Mouse (Mus musculus) heart, embryonic 13.5 days (tissue): Measurements from ENCODE around the gene Slc15a1. TPM values are rescaled to one million over a fixed set of nuclear protein-coding genes. Genes with fewer than 3 reads are reported as not detected.

Experiments used
- ATAC-seq: fragments of 200-750 bp; cut with Nextera tagmentation; 2 replicates; pipeline ENCODE4 v1.8.0; 2017; ENCODE audit warnings: moderate TSS enrichment; ENCODE audit not compliant: insufficient number of reproducible peaks, low FRiP score, low TSS enrichment; ENCODE audit errors: extremely low read depth
- H3K27ac ChIP-seq: fragments of 300-500 bp; sonication (generic); replicated peaks from 2 replicates; pipeline ENCODE4 v1.5.1; 2015; ENCODE audit warnings: moderate library complexity, mild to moderate bottlenecking, inconsistent platforms
- H3K27me3 ChIP-seq: fragments of 300-500 bp; sonication (generic); replicated peaks from 2 replicates; pipeline ENCODE4 v1.6.1; 2015; ENCODE audit warnings: mild to moderate bottlenecking, inconsistent platforms
- H3K36me3 ChIP-seq: fragments of 300-500 bp; sonication (generic); 2 replicates; pipeline ENCODE4 v1.6.1; 2015; ENCODE audit warnings: mild to moderate bottlenecking, inconsistent platforms
- H3K4me1 ChIP-seq: fragments of 300-500 bp; sonication (generic); 2 replicates; pipeline ENCODE4 v1.6.1; 2015; ENCODE audit warnings: inconsistent platforms
- H3K4me2 ChIP-seq: fragments of 300-500 bp; sonication (generic); 2 replicates; pipeline ENCODE4 v1.6.1; 2015; ENCODE audit warnings: inconsistent platforms, mild to moderate bottlenecking, moderate library complexity
- H3K4me3 ChIP-seq: fragments of 300-500 bp; sonication (generic); 2 replicates; pipeline ENCODE4 v1.5.1; 2015; ENCODE audit warnings: moderate library complexity, mild to moderate bottlenecking, inconsistent platforms
- H3K9ac ChIP-seq: fragments of 300-500 bp; sonication (generic); 2 replicates; pipeline ENCODE4 v1.6.1; 2015; ENCODE audit warnings: inconsistent platforms, mild to moderate bottlenecking, moderate library complexity
- H3K9me3 ChIP-seq: fragments of 300-500 bp; sonication (generic); 2 replicates; pipeline ENCODE4 v1.6.1; 2016; ENCODE audit warnings: inconsistent platforms
- WGBS: fragments of 180-500 bp; shearing (Covaris S2); methylation state at CpG from one replicate; pipeline ENCODE4 v1.1.7; 2015; ENCODE audit warnings: mixed read lengths; 5-methylcytosine and 5-hydroxymethylcytosine counted together
- polyA plus RNA-seq: library from polyadenylated mRNA; unstranded; fragments of >200 nt; fragmentation: Nextera tagmentation; extraction: Ambion mirVana; gene quantifications from 2 replicates; pipeline ENCODE4 v1.2.1, GENCODE M21; 2015

The Slc15a1 gene
- polyA plus RNA-seq, 1 experiment from 2014 or later = not detected

DNA sequence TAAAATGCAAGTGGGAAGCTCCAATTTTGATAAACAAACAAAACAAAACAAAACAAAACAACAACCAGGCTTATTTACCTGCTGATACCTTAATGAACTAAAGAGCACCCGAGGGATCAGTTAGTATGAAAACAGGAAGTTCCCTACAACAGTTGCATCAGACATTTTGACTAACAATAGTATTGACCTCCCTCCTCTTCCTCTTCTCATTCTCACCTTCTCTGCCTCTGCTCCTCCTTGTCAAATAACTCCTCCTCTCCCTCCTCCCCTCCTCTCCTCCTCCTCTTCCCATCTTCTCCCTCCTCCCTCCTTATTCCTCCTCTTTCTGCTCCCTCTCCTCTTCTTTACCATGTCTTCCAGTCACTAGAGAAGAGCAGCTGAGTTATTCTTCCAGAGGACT is 22.1 kb upstream of the Slc15a1 start:
- no peak overlapping the region for H3K9ac ChIP-seq
- H3K4me1 ChIP-seq = peaks cover under 1% of the 10 kb centered on the region; the same call in 1 of the 2 replicates
- H3K27me3 ChIP-seq = no peaks in the 10 kb centered on the region; the same call in 1 of the 2 replicates
- H3K27ac ChIP-seq = no peak overlapping the region
- no peak overlapping the region for H3K4me2 ChIP-seq
- no peak for ATAC-seq
- H3K9me3 ChIP-seq = no peaks in the 10 kb centered on the region
- H3K36me3 ChIP-seq = no peaks in the 10 kb centered on the region
- 55% methylated on average over 1 of the region's 1 CpGs for WGBS
- no peak overlapping the region for H3K4me3 ChIP-seq

DNA sequence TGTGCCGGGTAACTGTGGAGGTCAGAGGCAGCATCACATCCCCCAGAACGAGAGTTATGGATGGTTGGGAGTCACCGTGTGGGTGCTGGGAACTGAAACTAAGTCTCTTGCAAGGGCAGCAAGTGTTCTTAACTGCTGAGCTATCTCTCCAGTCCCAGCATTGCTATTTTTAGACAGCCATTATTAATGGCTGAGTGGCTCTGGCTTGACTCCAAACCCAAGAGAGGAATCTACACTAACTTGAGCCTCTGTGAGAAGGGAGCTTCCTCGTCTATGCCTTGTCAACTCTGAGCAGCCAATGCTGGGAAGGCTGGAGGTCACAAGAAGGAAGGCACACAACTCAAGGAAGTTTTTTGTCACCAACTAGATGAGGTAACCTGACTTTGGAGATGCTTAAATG is 16.7 kb upstream of the Slc15a1 start:
- no peak for ATAC-seq
- no peak overlapping the region for H3K4me3 ChIP-seq
- H3K9ac ChIP-seq = no peak overlapping the region
- no peaks in the 10 kb centered on the region for H3K36me3 ChIP-seq
- peak overlapping the region; percentile 61 for H3K27ac ChIP-seq
- H3K9me3 ChIP-seq = no peaks in the 10 kb centered on the region
- WGBS = 36% methylated on average over 4 of the region's 4 CpGs
- H3K4me2 ChIP-seq = 0 out of 2 replicates have a peak overlapping the region, but pooled peaks have one; percentile 2
- H3K4me1 ChIP-seq = peaks cover 34% of the 10 kb centered on the region
- 0 out of 2 replicates have a peak, but pooled peaks cover under 1% of the 10 kb centered on the region for H3K27me3 ChIP-seq

DNA sequence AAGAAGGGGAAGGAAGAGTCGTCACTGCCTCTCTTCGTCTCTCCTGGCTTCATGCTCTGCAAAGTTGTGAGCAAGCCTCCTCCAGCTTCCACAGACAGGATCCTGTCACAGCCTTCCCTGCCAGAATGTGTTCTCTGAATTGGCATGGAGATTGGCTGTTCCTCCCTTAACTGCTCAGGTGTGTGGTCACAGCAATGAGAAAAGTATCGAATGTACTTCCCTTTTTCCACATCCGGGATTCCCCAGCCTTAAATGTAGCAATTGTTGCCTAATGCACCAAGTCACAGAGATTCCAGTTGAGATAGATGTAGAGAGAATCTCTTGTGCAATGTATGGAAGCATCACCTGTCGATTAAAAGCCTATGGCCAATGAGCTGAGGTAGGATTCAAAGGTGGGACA is 11.8 kb upstream of the Slc15a1 start:
- Histone ChIP-seq H3K27ac (no peak overlapping the region), H3K9ac (no peak overlapping the region), H3K4me3 (no peak overlapping the region), H3K4me1 (peaks cover 30% of the 10 kb centered on the region), H3K4me2 (no peak overlapping the region), H3K36me3 (no peaks in the 10 kb centered on the region), H3K27me3 (0 out of 2 replicates have a peak, but pooled peaks cover 5% of the 10 kb centered on the region), H3K9me3 (no peaks in the 10 kb centered on the region)
- 75% methylated on average over 5 of the region's 5 CpGs for WGBS
- no peak for ATAC-seq

DNA sequence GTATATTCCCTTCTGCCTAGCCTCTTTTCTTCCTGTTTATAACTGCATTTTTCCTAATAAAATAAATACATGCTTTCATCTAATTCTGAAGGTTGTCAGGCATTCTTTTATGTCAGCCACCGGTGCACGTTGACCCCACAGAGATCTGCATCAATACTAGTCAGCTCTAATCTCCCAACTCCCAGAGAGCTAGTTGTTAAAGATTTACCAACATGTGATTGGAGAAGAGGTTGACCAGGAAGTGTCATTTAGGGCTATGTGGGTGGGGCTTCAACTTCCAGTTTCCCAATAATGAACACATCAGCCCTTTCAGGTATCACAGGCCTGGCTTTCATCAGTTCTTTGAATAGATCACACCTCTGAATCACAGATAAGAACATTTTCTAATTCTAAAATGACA is 3.9 kb upstream of the Slc15a1 start:
- Histone ChIP-seq H3K4me1 (peaks cover 14% of the 10 kb centered on the region), H3K9me3 (no peaks in the 10 kb centered on the region), H3K4me2 (no peak overlapping the region), H3K4me3 (no peak overlapping the region), H3K36me3 (no peaks in the 10 kb centered on the region), H3K27ac (no peak overlapping the region), H3K27me3 (peaks cover 31% of the 10 kb centered on the region), H3K9ac (no peak overlapping the region)
- ATAC-seq = no peak
- WGBS = 82% methylated on average over 2 of the region's 2 CpGs

DNA sequence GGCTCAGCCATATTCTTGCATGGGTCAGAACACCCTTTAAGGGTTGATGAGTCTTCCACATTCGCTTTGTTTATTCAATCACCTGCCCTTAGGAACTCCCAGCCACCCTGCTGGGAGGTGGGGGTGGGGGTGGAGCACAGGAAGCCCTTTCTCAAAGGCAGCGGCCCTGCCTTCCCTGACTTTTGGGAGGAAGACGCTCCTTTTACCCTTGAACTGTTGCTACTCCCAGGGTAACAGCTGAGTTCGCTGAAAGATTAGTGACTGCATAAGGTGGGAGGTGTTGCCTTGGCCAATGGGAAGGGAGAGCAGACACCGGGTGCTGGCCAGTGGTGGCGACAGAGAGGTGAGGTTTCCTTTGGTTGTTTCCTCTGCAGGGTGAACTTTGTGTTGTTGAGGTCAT is 1.3 kb upstream of the Slc15a1 start:
- no peak overlapping the region for H3K27ac ChIP-seq
- 14% methylated on average over 6 of the region's 6 CpGs for WGBS
- ATAC-seq = no peak
- peaks cover 14% of the 10 kb centered on the region for H3K4me1 ChIP-seq
- H3K9ac ChIP-seq = no peak overlapping the region
- peaks cover 44% of the 10 kb centered on the region for H3K27me3 ChIP-seq
- H3K9me3 ChIP-seq = no peaks in the 10 kb centered on the region
- H3K4me3 ChIP-seq = no peak overlapping the region
- H3K36me3 ChIP-seq = no peaks in the 10 kb centered on the region
- H3K4me2 ChIP-seq = 0 out of 2 replicates have a peak overlapping the region, but pooled peaks have one; percentile 5

DNA sequence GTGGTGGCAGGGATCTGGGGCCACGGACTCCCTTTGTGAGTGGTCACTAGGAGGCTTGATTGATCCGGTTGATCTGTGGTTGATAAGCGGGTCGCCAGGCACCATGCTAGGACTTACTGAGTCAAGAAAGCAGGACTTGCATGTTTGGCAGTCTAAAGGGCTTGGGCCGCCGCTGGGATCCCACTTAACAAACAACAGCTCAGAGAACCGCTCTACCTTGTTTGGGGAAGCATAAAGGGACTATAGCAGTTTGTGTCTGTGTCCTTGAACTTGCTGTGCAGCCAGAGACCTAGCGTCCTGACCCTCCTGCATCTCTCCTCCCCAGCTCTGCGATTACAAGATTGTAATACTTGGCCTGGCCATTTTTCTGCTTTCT is 421 bp upstream of the Slc15a1 start:
- ATAC-seq = no peak
- Histone ChIP-seq H3K4me2 (peak overlapping the region; percentile 69), H3K4me3 (peak overlapping the region; percentile 42; the same call in 1 of the 2 replicates)

DNA sequence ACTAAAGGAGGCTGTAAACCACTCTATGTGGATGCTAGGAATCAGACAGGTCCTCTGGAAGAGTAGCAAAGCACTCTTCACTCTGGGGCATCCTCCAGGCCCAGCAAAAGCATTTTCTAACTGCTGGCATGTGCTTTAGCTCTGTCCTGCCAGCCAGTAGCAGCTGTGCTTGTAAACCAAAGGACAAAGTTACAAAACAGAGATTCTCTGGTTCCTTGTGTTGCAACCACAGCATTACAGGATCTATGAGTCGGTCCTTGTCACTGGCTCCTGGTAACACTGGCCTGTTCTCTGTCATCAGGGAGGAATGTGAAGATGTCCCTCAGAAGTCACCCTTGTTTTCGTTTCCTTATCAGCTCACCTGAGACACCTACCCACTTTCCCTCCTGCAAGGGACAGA is 4.5 kb downstream of the Slc15a1 start:
- Histone ChIP-seq H3K4me1 (peaks cover 11% of the 10 kb centered on the region), H3K27ac (no peak overlapping the region), H3K36me3 (no peaks in the 10 kb centered on the region), H3K27me3 (peaks cover 34% of the 10 kb centered on the region), H3K9ac (no peak overlapping the region), H3K4me3 (no peak overlapping the region), H3K9me3 (no peaks in the 10 kb centered on the region), H3K4me2 (no peak overlapping the region)
- WGBS = 29% methylated on average over 2 of the region's 2 CpGs
- no peak for ATAC-seq

More for the DNA sequence above, 421 bp upstream of the Slc15a1 start:
- WGBS = 24% methylated on average over 9 of the region's 9 CpGs
- Histone ChIP-seq H3K4me1 (peaks cover 14% of the 10 kb centered on the region), H3K36me3 (no peaks in the 10 kb centered on the region), H3K27ac (no peak overlapping the region), H3K27me3 (peaks cover 44% of the 10 kb centered on the region), H3K9me3 (no peaks in the 10 kb centered on the region), H3K9ac (no peak overlapping the region)

DNA sequence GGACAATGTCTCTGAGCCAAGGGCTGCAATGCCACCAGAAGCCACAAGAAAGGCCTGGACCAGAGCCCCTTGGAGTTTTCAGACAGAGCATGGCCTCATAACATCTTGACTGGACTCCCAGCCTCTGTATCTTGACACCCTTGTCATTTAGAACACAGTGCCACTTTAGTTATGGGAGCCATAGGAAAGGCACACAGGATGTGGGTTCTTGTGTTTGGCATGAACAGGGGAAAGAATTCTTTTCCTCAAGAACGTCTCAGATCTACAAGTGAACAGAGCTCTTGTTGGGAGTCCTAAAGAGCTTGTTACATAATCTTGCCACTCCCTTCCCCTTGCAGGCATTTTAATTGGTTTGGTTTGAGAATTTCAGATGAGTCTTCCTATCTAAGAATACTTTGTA is 5.3 kb downstream of the Slc15a1 start:
- Histone ChIP-seq H3K36me3 (no peaks in the 10 kb centered on the region), H3K4me3 (no peak overlapping the region), H3K9me3 (no peaks in the 10 kb centered on the region), H3K4me2 (no peak overlapping the region), H3K4me1 (peaks cover 6% of the 10 kb centered on the region; the same call in 1 of the 2 replicates), H3K9ac (no peak overlapping the region), H3K27ac (no peak overlapping the region), H3K27me3 (peaks cover 28% of the 10 kb centered on the region)
- no peak for ATAC-seq
- 34% methylated on average over 1 of the region's 1 CpGs for WGBS

DNA sequence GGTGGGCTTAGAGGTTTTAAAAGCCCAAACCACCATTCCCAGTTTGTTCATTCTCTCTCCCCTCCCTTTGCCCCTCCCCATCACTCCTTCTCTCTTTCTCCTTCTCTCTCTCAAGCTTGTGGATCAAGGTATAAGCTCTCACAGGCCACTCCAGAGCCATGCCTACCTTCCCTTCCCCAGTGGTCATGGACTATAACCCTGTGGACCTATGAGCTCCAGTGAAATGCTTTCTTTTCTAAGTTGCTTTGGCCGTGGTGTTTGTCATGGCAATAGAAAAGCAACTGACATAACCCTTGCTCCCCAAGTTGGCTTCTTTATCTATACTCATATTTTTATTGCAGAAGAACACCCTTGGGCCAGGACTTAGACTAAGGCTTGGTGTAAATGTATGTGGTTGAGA is 7.3 kb downstream of the Slc15a1 start:
- no peak for ATAC-seq
- Histone ChIP-seq H3K36me3 (no peaks in the 10 kb centered on the region), H3K27ac (no peak overlapping the region), H3K9ac (no peak overlapping the region), H3K27me3 (peaks cover 10% of the 10 kb centered on the region; the same call in 1 of the 2 replicates), H3K4me1 (peaks cover 10% of the 10 kb centered on the region), H3K4me2 (no peak overlapping the region), H3K4me3 (no peak overlapping the region), H3K9me3 (no peaks in the 10 kb centered on the region)
- 76% methylated on average over 1 of the region's 1 CpGs for WGBS

DNA sequence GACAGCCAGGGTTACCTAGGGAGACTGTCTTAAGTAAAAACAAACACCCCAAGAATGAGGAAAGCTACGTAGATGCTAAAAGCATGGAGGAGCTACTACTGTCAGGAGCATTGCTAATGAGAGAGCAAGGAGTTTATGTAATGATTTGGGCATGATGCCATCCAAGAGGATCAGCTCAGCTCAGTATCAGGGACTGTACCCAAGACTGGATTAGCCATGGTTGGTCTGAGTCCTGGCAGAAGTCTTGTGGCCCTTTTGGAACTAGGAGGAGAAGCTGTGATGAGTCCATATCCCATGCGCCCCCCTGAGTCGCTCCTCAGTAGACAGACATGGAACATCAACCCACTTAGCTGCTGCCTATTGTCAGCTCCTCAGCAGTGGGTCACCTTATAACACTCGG is 9.3 kb downstream of the Slc15a1 start:
- no peaks in the 10 kb centered on the region for H3K36me3 ChIP-seq
- H3K4me1 ChIP-seq = peaks cover 26% of the 10 kb centered on the region
- no peak overlapping the region for H3K9ac ChIP-seq
- H3K27me3 ChIP-seq = peaks cover 8% of the 10 kb centered on the region; the same call in 1 of the 2 replicates
- H3K27ac ChIP-seq = no peak overlapping the region
- ATAC-seq = no peak
- WGBS = 75% methylated on average over 4 of the region's 4 CpGs
- H3K4me3 ChIP-seq = no peak overlapping the region
- no peak overlapping the region for H3K4me2 ChIP-seq
- H3K9me3 ChIP-seq = no peaks in the 10 kb centered on the region

DNA sequence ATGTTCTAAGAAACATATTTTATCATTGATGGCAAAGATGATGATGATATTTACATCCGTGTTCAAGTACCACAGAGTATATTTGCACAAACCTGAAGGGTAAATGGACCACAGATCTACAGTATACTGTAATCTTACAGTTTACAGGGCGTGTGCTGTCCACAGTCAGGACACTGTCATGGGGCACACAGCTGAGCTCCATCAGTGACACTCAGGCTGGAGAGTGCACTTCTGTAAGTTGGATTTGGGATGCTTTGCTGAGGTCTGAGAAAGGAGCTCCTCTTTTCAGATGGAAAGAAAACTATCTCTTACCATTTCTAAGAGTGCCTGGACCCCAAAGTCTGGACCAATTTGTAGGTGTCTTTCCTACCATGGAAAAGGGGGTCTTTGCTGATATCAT is 9.9 kb downstream of the Slc15a1 start:
- no peak overlapping the region for H3K4me3 ChIP-seq
- no peak for ATAC-seq
- no peak overlapping the region for H3K9ac ChIP-seq
- no peak overlapping the region for H3K4me2 ChIP-seq
- no peaks in the 10 kb centered on the region for H3K36me3 ChIP-seq
- H3K27me3 ChIP-seq = peaks cover 8% of the 10 kb centered on the region; the same call in 1 of the 2 replicates
- WGBS = 73% methylated on average over 2 of the region's 2 CpGs
- peaks cover 26% of the 10 kb centered on the region for H3K4me1 ChIP-seq
- no peaks in the 10 kb centered on the region for H3K9me3 ChIP-seq
- no peak overlapping the region for H3K27ac ChIP-seq

DNA sequence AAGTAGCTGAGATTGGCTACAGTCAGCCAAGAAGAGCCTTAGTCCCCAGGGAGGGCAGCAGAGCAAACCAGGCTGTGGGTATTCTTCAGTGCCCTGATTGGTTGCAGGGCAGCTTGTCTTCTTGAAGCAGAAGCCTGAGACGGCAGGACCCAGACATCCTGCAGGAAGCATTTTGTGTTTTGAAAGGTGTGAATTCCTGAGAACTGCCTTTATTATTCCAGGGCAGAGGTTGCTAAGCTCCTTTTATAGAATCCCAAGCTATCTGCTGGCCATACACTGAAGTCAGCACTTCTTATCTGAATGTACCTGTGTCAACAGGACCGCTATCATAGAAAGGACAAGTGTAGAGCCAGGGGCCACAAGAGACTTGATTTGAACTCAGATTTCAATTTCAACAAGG is 10.8 kb downstream of the Slc15a1 start:
- peaks cover 26% of the 10 kb centered on the region for H3K4me1 ChIP-seq
- no peak overlapping the region for H3K9ac ChIP-seq
- WGBS = 23% methylated on average over 2 of the region's 2 CpGs
- no peak overlapping the region for H3K4me3 ChIP-seq
- no peak for ATAC-seq
- no peak overlapping the region for H3K27ac ChIP-seq
- no peaks in the 10 kb centered on the region for H3K9me3 ChIP-seq
- H3K27me3 ChIP-seq = peaks cover 8% of the 10 kb centered on the region; the same call in 1 of the 2 replicates
- no peaks in the 10 kb centered on the region for H3K36me3 ChIP-seq
- no peak overlapping the region for H3K4me2 ChIP-seq
